Mouse (Mus musculus) myocyte (in vitro differentiated cells): ENCODE data around the gene Nes.

Source experiments
- E2F4 ChIP-seq: IDR thresholded peaks from one replicate; pipeline ENCODE4 v1.6.1; 2011; ENCODE audit warnings: mild to moderate bottlenecking, control low read depth, moderate library complexity; ENCODE audit not compliant: insufficient read depth
- POLR2A ChIP-seq: IDR thresholded peaks from one replicate; pipeline ENCODE4 v1.6.1; 2011; ENCODE audit warnings: low read depth, mild to moderate bottlenecking, control low read depth, moderate library complexity; ENCODE audit not compliant: insufficient read length
- REST ChIP-seq: IDR thresholded peaks from one replicate; pipeline ENCODE4 v1.6.1; 2011; ENCODE audit warnings: mild to moderate bottlenecking, control low read depth, moderate library complexity; ENCODE audit not compliant: insufficient read depth, insufficient read length

GRCm38 (mm10) chr3:87940611-87941010 lies 30.3 kb upstream of the Nes start:
- TF ChIP-seq REST = no peak
- TF ChIP-seq E2F4 = no peak
- TF ChIP-seq POLR2A = no peak
